Mouse (Mus musculus): ENCODE measurements around the gene Aarsd1. TPM values are rescaled to one million over a fixed set of nuclear protein-coding genes. Genes with fewer than 3 reads are reported as not detected.
"Not testable (repeated sequence)": the region's sequence is repeated elsewhere in the genome, so short reads cannot be mapped to it uniquely, and the experiment has no call there.

Aarsd1 gene
- 78.8 and 83.3 TPM in 2 replicates for polyA plus RNA-seq (2015; fragmentation: Nextera tagmentation; extraction: Ambion mirVana)

GRCm38 (mm10) chr11:101417101-101417855 is at the start of gene Aarsd1:
TSS of gene Aarsd1 (minus strand) at chr11:101417615.
- H3K36me3 ChIP-seq = peaks cover 8% of the 10 kb centered on the region
- peak; percentile 75; the same call in 1 of the 2 replicates for ATAC-seq (ENCODE audit: borderline replicate concordance, extremely low read depth, low FRiP score, low TSS enrichment)
- under 1% methylated on average over 45 of the region's 45 CpGs for WGBS

GRCm38 (mm10) chr11:101466552-101466950 is 49.1 kb upstream of the Aarsd1 start:
- H3K27ac ChIP-seq; H3K9me3 ChIP-seq; H3K27me3 ChIP-seq; H3K36me3 ChIP-seq; ATAC-seq (ENCODE audit: borderline replicate concordance, extremely low read depth, low FRiP score, low TSS enrichment): not testable (repeated sequence)
- Histone ChIP-seq H3K9ac (peak overlapping the region; percentile 67; the same call in 1 of the 2 replicates), H3K4me1 (peaks cover 52% of the 10 kb centered on the region), H3K4me2 (peak overlapping the region; percentile 93), H3K4me3 (peak overlapping the region; percentile 72)
- WGBS = 56% methylated on average over 5 of the region's 5 CpGs

More at GRCm38 (mm10) chr11:101417101-101417855, at the start of gene Aarsd1:
- peak within 1 kb of the TSS; percentile 68 for H3K27ac ChIP-seq
- H3K4me1 ChIP-seq = peaks cover 7% of the 10 kb centered on the region
- H3K4me2 ChIP-seq = peak within 1 kb of the TSS; percentile 70
- peak within 1 kb of the TSS; percentile 89 for H3K9ac ChIP-seq
- H3K9me3 ChIP-seq = no peaks in the 10 kb centered on the region
- H3K27me3 ChIP-seq = no peaks in the 10 kb centered on the region
- H3K4me3 ChIP-seq = peak within 1 kb of the TSS; percentile 96

GRCm38 (mm10) chr11:101465869-101466551 is 48.6 kb upstream of the Aarsd1 start, which contains the start of gene Vat1:
TSS of gene Vat1 (minus strand) at chr11:101466230.
- peak; percentile 39 for ATAC-seq (ENCODE audit: borderline replicate concordance, extremely low read depth, low FRiP score, low TSS enrichment)
- WGBS = under 1% methylated on average over 59 of the region's 60 CpGs

GRCm38 (mm10) chr11:101465101-101465868 is 47.9 kb upstream of the Aarsd1 start:
- Histone ChIP-seq H3K4me2 (peak overlapping the region; percentile 93), H3K9me3 (no peaks in the 10 kb centered on the region), H3K9ac (peak overlapping the region; percentile 67), H3K27me3 (no peaks in the 10 kb centered on the region), H3K4me3 (peak overlapping the region; percentile 72), H3K27ac (peak overlapping the region; percentile 88), H3K36me3 (peaks cover 8% of the 10 kb centered on the region; the same call in 1 of the 2 replicates), H3K4me1 (peaks cover 55% of the 10 kb centered on the region)
- ATAC-seq (ENCODE audit: borderline replicate concordance, extremely low read depth, low FRiP score, low TSS enrichment) = peak; percentile 34
- WGBS = 1% methylated on average over 51 of the region's 51 CpGs

More at GRCm38 (mm10) chr11:101465869-101466551, 48.6 kb upstream of the Aarsd1 start, which contains the start of gene Vat1:
- peak within 1 kb of the TSS; percentile 93 for H3K4me2 ChIP-seq
- H3K36me3 ChIP-seq = peaks cover 8% of the 10 kb centered on the region; the same call in 1 of the 2 replicates
- H3K4me1 ChIP-seq = peaks cover 52% of the 10 kb centered on the region
- H3K9ac ChIP-seq = peak within 1 kb of the TSS; percentile 67
- no peaks in the 10 kb centered on the region for H3K27me3 ChIP-seq
- peak within 1 kb of the TSS; percentile 88 for H3K27ac ChIP-seq
- H3K4me3 ChIP-seq = peak within 1 kb of the TSS; percentile 77
- no peaks in the 10 kb centered on the region for H3K9me3 ChIP-seq

GRCm38 (mm10) chr11:101464211-101465100 is 47.0 kb upstream of the Aarsd1 start, which contains the start of gene Rnd2:
TSS of gene Rnd2 (plus strand) at chr11:101464999.
- 15% methylated on average over 12 of the region's 12 CpGs for WGBS
- Histone ChIP-seq H3K9ac (peak within 1 kb of the TSS; percentile 67), H3K27me3 (no peaks in the 10 kb centered on the region), H3K9me3 (no peaks in the 10 kb centered on the region), H3K36me3 (peaks cover 8% of the 10 kb centered on the region; the same call in 1 of the 2 replicates), H3K27ac (peak within 1 kb of the TSS; percentile 88), H3K4me3 (peak within 1 kb of the TSS; percentile 72), H3K4me1 (peaks cover 61% of the 10 kb centered on the region), H3K4me2 (peak within 1 kb of the TSS; percentile 93)
- ATAC-seq (ENCODE audit: borderline replicate concordance, extremely low read depth, low FRiP score, low TSS enrichment) = no peak

GRCm38 (mm10) chr11:101462583-101463440 is 45.4 kb upstream of the Aarsd1 start:
- no peak overlapping the region for H3K4me3 ChIP-seq
- no peak overlapping the region for H3K4me2 ChIP-seq
- peaks cover 61% of the 10 kb centered on the region for H3K4me1 ChIP-seq
- no peak overlapping the region for H3K9ac ChIP-seq
- H3K9me3 ChIP-seq = no peaks in the 10 kb centered on the region
- ATAC-seq (ENCODE audit: borderline replicate concordance, extremely low read depth, low FRiP score, low TSS enrichment) = no peak
- H3K27ac ChIP-seq = no peak overlapping the region
- no peaks in the 10 kb centered on the region for H3K27me3 ChIP-seq
- H3K36me3 ChIP-seq = peaks cover 13% of the 10 kb centered on the region; the same call in 1 of the 2 replicates
- WGBS = 24% methylated on average over 13 of the region's 13 CpGs

- Histone ChIP-seq H3K27ac (no peak overlapping the region), H3K9me3 (no peaks in the 10 kb centered on the region), H3K9ac (no peak overlapping the region), H3K4me1 (peaks cover 54% of the 10 kb centered on the region), H3K36me3 (peaks cover 15% of the 10 kb centered on the region; the same call in 1 of the 2 replicates), H3K4me3 (no peak overlapping the region), H3K4me2 (no peak overlapping the region), H3K27me3 (no peaks in the 10 kb centered on the region)
- WGBS = 74% methylated on average over 14 of the region's 14 CpGs
- ATAC-seq (ENCODE audit: borderline replicate concordance, extremely low read depth, low FRiP score, low TSS enrichment) = no peak
These were observed 44.7 kb upstream of the Aarsd1 start for GRCm38 (mm10) chr11:101462141-101462540.

- 80% methylated on average over 15 of the region's 15 CpGs for WGBS
- H3K4me3 ChIP-seq = no peak overlapping the region
- no peak for ATAC-seq (ENCODE audit: borderline replicate concordance, extremely low read depth, low FRiP score, low TSS enrichment)
- H3K27ac ChIP-seq = no peak overlapping the region; the same call in 1 of the 2 replicates
- H3K4me1 ChIP-seq = peaks cover 46% of the 10 kb centered on the region
- no peak overlapping the region for H3K4me2 ChIP-seq
- no peaks in the 10 kb centered on the region for H3K9me3 ChIP-seq
- no peak overlapping the region for H3K9ac ChIP-seq
- no peaks in the 10 kb centered on the region for H3K27me3 ChIP-seq
- peaks cover 15% of the 10 kb centered on the region; the same call in 1 of the 2 replicates for H3K36me3 ChIP-seq
These were observed 42.9 kb upstream of the Aarsd1 start for GRCm38 (mm10) chr11:101460321-101460720.

GRCm38 (mm10) chr11:101459716-101460115 is 42.3 kb upstream of the Aarsd1 start:
- Histone ChIP-seq H3K9ac (no peak overlapping the region), H3K36me3 (peaks cover 15% of the 10 kb centered on the region; the same call in 1 of the 2 replicates), H3K4me2 (no peak overlapping the region), H3K27ac (no peak overlapping the region), H3K4me1 (peaks cover 40% of the 10 kb centered on the region), H3K27me3 (no peaks in the 10 kb centered on the region), H3K9me3 (no peaks in the 10 kb centered on the region), H3K4me3 (no peak overlapping the region)
- WGBS = 39% methylated on average over 5 of the region's 6 CpGs
- ATAC-seq (ENCODE audit: borderline replicate concordance, extremely low read depth, low FRiP score, low TSS enrichment) = peak; percentile 32; the same call in 1 of the 2 replicates

GRCm38 (mm10) chr11:101458217-101458616 is 40.8 kb upstream of the Aarsd1 start:
- Histone ChIP-seq H3K4me2 (no peak overlapping the region), H3K9ac (no peak overlapping the region), H3K9me3 (no peaks in the 10 kb centered on the region), H3K4me3 (no peak overlapping the region), H3K36me3 (peaks cover 15% of the 10 kb centered on the region; the same call in 1 of the 2 replicates), H3K27ac (no peak overlapping the region), H3K27me3 (no peaks in the 10 kb centered on the region), H3K4me1 (peaks cover 27% of the 10 kb centered on the region)
- no peak for ATAC-seq (ENCODE audit: borderline replicate concordance, extremely low read depth, low FRiP score, low TSS enrichment)
- 81% methylated on average over 12 of the region's 12 CpGs for WGBS
